Mouse (Mus musculus) layer of hippocampus, adult 9-10 months (tissue): ENCODE results near the gene Rtel1.

Source experiments
- DNase-seq: peaks from one replicate; pipeline ENCODE4 v3.0.0; 2022; ENCODE audit warnings: low spot score

Gene Rtel1

DNA sequence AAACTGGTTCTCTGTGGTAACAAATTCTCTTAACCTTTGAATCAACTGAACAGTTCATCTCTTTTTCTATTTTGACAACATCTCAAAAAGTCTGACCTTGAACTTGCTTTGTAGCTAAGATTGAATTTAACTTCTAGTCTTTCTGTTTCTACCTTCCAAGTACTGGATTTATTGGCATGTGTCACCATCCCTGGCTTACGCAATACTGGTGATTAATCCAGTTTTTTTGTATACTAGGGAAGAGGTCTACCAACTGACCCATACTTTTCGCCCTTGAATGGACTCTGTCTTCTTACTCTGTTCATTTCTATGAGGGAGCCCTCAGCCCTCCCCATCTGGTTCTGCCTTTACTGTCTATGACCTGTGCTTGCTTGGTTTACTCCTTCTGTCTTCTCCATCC is 6.6 kb downstream of the Rtel1 start:
- DNase-seq = no peak

DNA sequence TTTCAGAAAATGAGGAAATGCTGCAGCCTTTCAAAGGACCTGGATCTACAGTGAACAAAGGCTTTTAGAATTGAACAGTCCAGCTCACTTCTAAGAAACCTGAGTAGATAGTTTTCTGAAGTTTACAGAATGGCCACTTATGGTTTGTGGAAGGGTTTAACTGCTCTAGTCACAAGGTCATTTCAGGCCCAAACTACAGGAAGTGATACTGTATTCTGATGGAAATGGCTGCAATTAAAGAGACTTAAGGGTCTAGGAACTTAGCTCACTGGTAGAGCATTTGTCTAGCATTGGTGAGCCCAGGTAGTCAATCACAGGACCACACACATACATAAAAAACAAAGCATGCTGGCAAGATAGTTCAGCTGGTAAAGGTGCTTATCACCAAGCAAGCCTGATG is 13.0 kb downstream of the Rtel1 start:
- DNase-seq = no peak

DNA sequence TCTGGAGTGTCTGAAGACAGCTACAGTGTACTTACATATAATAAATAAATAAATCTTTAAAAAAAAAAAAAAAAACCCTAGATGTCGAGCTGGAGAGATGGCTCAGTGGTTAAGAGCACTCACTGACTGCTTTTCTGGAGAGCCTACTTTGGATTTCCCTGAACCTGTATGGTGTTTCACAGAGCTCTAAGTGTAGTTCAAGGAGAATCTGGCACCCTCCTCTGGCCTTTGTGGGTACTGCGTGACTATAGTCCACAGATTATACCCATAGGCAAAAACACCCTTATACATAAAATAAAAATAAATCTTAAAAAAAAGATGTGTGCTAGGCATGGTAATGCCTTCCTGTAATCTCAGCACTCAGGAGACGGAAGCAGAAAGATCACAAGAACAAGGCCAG is 14.5 kb downstream of the Rtel1 start:
- DNase-seq = peak; percentile 85

DNA sequence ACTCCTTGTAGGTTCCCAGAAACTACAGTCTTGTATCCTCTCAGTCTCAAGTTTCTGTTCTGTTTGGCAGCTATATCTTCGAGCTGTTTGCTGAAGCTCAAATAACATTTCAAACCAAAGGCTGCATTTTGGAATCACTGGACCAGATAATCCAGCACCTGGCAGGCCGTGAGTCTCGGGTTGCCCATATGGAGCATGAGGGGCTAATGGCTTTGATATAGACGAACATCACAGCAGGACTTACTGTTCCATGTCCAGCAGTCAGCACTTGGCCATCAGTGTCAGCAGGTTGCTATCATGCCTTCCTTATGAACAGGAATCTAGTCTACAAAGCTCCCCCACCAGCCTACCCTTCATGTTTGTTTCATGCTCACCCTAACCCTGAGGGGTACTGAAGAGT is 20.9 kb downstream of the Rtel1 start:
- no peak for DNase-seq

DNA sequence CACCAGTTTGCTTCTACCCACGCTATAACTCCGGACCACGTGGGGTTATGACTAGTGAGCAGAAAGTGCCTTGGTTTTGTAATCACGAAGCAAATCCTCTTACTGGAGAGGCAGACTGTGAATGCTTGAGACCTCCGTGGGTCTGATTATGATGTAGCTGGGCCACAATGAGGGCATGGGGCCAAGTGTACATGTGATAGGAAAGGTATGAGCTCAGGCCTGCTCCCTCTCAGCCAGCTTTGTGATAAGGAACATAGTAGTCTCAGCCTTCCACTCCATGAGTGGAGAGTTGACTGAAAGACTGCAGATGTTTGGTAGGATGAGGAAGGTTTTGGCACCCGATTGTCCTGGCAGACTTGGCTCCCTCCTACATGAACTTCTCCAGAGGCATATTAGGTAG is 23.2 kb downstream of the Rtel1 start:
- DNase-seq = no peak

DNA sequence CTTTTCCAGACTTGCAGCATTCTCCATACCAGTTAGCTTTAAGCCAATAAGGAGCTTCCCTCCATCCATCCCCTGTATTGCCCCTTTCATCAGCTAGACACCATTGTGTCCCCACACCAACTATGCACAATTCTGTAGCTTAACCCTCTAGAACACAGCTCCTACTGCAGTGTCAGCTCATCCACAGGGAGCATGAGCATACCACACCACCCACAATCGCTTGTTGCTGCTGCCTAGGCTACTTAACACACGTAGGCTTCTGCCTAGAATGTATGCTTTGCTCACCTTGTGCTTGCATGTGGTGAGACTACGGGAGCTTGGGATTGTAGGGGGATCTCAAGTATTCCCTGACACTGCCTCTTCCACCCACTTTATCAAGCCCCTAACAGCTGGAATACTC is 37.2 kb downstream of the Rtel1 start:
- DNase-seq = no peak

DNA sequence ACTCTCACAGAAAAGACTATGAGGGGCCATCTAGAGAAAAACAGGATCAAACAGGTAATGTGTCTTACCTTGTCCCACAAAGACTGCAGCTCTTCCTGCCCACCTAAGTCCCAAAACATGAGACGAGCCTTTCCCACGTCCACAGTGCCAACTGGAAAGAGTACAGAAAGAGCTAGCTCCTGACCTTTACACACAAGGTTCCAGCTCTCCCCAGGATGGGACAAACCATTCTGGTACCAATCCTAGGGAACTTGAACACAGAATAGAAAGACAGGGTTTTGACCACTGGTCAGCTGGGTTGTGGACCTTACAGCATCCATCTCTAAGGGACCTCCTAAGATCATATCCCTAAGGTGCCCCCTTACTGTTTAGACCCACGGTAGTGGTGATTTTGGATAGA is 44.4 kb downstream of the Rtel1 start:
- DNase-seq = no peak

DNA sequence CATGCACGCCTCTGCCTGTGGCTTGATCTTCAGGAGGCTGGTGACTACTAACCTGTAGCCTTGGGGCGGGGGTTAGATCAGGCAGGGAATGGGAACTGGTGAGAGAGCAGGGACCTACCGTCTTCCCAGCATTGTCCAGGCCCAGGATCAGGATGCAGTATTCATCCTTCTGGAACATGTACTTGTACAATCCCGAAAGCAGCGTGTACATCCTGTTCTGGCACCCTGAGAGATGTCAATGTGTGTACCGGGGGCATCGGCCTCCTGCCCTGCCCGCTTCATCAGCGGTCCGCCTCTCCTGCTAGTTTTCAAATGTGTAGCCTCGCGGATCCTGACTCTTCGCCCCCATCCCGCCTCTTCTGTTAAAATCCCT is 44.9 kb downstream of the Rtel1 start:
- DNase-seq = no peak

DNA sequence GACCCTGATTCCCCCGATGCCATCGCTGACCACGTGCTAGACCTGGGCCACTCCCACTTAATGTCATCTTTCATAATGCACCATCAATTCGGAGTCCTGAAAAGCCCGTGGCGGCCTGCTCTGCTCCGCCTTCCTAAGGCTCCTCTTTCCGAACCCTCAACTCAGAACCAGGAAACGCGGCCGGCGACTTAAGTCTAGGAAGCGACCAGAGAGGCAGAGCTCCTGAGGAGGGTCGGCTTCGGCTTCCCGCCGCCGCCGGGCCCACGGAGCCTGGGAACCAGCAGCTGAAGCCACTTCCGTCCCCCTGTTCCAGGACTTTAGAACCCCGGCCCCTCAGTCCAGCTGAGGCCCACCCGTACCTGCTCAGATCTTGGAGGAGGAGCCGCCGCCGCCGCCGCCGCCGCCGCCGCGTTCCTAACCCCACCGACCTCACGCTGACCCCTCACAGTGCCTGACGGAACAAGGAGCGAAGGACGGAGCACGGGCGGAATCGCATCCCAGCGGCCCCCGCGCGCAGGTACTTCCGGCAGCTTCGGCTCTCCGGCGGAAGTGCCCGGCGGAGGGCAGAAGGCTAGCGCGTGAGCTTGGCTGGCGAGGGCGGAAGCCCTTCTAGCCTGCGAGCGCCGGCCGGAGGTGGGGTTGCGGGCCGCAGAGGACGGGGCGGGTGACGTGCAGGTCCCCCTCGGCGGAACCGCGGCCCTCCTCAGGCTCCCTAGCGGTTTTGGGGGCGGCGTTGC is 45.5 kb downstream of the Rtel1 start, which contains the start of the genes Zgpat and Arfrp1:
TSS of gene Zgpat (plus strand) at position 69 of the 737 bp plus-strand sequence.
TSS of gene Arfrp1 (minus strand) at position 545 of the 737 bp plus-strand sequence.
- peak; percentile 30 for DNase-seq

DNA sequence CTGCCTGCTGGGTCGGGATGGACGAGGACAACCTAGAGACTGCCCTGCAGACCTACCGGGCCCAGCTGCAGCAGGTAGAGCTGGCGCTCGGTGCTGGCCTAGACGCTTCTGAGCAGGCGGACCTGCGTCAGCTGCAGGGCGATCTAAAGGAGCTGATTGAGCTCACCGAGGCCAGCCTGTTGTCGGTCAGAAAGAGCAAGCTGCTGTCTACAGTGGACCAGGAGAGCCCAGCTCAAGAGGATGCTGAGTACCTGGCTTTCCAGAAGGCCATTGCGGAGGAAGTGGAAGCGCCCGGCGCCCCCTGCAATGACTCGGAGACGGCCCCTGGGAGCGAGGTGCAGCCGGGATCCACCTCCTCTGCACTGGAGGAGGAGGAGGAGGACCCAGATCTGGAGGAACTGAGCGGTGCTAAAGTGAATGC is 46.1 kb downstream of the Rtel1 start:
- no peak for DNase-seq

DNA sequence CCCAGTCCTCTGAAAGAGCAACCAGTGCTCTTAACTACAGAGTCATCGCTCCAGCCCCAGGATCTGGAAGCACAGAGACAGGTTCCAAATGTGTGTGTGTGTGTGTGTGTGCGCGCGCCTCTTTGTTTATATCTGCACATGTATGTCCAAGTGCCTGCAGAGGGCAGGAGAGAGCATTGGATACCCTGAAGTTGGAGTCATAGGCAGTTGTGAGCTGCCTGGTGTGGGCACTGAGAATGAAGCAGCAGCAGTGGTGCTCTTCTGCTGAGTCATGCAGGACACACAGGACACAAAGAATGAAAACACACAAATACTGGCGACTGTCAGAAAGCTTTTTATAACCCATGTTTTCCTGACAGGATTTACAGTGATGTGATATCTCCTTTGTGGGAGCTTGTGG is 50.5 kb downstream of the Rtel1 start:
- no peak for DNase-seq

DNA sequence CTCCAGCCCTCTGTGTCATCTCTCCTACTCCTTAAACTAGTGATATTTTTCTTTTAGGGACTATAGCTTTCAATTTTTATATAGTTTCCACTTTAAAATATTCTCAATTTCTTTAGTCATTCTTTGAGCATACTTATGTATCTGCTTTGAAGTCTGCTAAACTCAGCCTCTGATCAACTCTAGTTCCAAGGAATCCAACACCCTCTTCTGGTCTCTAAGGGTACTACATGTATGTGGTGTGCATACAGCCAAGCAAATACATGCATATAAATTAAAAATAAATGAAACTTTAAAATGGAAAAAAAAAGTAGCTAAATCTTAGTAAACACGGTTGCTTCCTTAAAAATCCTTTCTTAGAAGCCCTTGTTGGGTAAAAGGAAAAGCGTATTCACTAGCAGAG is 56.2 kb downstream of the Rtel1 start:
- no peak for DNase-seq

DNA sequence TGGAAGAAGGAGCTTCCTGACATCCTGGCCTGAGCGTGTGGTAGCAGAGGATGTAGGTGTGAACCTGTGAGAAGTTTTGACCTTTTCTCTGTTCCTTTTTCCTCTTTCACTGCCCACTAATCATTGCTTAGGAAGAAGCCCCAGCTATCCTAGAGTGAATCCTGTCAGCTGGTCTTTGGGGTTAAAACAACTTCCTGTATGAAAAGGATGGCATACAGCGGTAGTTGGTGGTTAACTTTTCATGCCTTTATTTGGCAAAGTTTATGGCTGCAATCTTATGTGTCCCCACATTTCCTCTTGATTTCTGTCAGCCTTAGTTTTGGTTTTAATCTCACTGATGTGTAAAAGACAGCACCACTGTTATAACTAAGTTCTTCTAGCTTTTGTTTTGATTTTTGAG is 57.7 kb downstream of the Rtel1 start:
- DNase-seq = no peak

DNA sequence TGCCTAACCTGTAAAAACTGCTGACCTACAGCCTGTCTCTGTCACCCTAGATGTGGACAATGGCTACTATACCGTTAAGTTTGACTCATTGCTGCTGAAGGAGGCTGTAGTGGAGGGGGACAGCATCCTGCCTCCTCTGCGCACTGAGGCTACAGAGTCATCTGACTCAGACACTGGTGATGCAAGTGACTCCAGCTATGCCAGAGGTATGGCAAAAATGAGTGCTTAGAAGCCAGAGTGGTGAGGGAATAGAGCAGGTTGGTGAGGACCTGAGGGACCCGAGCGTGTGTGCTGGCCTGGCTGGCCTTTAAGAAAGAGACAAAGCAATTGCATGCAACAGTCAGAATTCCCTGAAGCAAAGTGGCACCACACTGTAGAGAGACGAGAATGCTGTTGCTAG is 59.2 kb downstream of the Rtel1 start:
- no peak for DNase-seq

DNA sequence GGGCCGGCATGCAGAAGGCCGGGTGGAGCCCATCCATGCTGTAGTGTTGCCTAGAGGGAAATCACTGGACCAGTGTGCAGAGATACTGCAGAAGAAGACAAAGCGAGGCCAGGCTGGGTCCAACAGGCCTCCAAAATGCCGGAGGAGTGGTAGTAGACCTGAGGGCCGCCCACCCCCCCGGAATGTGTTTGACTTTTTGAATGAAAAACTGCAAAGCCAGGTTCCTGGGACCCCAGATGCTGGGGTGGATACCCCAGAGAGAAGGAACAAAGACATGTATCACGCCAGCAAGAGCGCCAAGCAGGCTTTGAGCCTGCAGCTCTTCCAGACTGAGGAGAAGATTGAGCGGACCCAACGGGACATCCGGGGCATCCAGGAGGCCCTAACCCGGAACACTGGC is 60.2 kb downstream of the Rtel1 start, which contains the start of gene Lime1:
TSS of gene Lime1 (plus strand) at position 301 of the 400 bp plus-strand sequence.
- no peak for DNase-seq

DNA sequence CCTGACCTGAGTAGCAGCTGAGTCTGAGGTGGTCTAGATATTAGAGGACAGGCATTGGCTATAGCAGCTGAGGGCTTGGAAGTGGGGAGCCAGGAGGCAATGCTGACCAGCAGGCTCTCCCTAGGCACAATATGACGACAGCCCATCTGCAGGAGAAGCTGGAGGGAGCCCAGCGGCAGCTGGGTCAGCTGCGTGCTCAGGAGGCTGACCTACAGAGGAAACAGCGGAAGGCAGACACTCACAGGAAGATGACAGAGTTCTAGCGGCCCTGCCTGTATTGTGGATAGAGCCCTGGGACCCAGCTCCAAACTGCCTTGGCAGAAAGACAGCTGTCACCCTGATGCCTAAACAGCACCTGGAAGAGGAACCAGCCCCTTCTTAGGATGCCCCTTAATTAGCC is 60.7 kb downstream of the Rtel1 start:
- DNase-seq = no peak

DNA sequence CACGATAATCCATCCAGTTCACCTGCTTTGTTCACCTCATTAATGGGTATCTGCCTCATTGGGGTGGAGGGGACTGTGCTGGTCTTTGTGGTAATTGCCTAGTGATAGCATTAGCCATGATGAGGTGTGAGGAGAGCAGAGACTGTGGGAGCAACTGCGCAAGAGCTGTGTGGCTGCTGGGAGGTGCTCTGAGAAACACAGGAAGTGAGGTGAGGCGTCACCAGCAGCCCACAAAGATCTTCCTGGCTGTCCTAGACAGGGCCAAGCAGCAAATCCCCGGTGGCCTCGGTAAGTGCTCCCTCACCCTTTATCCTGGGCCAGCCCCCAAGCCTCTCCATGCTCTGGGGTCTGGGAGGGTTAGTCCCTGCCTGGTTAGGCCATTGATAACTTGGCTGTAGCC is 61.6 kb downstream of the Rtel1 start:
- DNase-seq = no peak

DNA sequence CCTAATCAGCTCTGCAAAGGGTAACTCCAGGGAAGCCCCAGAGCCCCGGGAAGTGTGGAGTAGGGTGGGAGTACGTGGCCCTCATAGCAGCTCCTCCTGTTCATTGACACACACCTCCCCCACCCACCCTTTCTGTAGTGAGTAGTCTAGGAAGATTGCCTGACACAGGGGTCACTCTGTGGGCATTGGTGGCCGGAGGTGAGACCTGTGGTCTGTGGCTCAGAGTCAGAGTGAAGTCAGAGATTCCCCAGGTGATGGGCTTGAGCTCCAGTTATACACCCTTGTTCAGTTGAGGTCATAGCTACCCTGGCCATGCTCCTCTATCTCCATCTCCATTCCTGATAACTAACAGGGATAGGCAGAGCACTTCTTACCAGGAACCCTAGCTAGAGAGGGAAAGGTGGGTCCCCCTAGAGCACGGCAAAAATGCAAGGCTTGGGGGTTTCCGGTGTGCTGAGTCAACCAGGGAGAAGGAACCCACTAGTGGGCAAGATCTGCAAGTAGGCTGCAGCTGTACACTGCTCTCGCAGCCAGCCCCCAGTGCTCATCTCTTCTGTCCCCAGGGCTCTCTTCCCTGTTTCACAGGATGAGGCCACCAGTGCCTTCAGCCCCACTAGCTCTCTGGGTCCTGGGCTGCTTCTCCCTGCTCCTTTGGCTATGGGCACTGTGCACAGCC is 62.2 kb downstream of the Rtel1 start:
- no peak for DNase-seq

DNA sequence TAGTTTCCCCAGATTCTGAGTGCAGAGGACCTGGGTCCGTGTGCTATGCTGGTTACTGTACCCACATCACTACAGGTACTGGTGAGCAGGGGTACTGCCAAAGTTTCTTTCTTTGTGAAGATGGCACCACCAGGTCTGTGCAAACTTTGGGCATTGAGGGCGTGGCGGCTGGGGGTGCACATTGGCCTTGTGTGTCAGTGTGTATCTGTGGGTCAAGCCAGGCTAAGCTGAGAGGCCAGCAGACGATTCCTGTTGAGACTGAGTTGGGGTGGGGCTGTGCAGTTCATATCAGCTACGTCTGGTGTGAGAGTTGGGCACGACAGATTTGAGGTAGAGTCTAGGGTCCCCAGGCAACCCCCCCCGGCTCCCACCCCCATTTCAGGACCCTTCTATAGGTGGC is 64.9 kb downstream of the Rtel1 start:
- DNase-seq = no peak

DNA sequence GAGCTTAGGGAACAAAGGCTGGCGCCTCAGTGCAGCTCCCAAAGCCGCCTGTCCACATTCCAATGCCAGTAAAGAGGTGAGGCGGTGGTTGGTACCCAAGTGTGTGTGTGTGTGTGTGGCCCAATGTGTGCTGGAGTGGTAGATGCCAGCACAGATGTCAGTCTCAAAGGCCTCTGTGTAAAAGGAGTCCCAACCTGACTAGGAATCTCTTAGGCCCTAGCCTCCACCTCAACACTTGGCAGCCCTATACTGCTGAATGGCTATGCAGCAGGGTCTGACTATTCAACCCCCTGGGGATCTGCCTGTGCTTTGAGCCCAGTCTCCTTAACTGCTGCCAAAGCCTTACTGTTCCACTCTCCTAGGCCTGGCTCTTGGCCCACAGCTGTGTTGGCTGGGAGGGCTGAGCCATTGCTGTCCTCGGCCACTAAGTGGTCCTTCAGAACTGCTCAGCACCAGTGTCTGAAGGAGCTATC is 65.4 kb downstream of the Rtel1 start:
- DNase-seq = no peak

DNA sequence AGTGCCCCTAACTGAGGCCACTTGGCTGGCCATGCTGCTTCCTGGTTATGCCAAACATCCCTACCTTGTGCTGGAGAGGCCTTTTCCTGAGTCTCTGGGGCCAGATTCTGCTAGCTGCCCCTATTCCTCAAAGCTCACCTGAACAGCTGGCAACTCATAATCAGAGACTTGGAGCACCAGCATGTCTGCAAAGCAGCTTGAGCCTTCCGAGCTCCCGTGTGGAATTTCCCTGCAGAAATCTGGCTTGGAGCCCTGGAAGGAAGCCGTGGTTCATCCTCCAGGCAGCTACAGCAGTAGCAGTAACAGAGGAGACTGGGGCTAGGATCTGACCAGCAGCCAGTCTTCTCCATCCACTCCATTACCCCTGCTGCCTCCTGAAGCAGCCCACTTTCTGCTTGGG is 66.3 kb downstream of the Rtel1 start:
- DNase-seq = no peak

DNA sequence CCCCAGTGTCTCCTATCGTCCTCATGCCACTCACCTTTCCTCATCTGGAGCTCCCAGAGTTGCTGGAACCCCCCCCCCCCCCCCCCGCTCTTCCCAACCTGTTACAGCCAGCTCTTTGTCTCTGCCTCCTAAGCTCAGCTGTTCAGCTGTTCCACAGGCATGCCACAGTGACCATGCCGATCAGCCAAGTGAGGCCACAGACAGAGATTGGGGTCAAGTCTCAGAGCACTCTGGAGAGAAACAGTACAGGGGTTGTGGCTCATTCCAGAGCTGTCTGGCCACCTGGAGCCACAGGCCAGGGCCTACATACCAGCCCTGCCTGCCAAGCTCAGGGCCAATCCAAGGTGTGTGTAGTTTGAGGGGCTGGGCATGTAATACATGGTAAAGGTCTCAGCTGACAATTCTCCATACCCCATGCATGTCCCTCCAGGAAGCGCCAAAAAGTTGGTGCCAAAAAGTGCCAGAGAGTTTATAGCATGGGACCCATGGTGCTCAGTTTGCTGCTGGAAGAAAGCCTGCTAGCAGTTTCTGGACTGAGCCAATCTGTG is 67.2 kb downstream of the Rtel1 start:
- no peak for DNase-seq

DNA sequence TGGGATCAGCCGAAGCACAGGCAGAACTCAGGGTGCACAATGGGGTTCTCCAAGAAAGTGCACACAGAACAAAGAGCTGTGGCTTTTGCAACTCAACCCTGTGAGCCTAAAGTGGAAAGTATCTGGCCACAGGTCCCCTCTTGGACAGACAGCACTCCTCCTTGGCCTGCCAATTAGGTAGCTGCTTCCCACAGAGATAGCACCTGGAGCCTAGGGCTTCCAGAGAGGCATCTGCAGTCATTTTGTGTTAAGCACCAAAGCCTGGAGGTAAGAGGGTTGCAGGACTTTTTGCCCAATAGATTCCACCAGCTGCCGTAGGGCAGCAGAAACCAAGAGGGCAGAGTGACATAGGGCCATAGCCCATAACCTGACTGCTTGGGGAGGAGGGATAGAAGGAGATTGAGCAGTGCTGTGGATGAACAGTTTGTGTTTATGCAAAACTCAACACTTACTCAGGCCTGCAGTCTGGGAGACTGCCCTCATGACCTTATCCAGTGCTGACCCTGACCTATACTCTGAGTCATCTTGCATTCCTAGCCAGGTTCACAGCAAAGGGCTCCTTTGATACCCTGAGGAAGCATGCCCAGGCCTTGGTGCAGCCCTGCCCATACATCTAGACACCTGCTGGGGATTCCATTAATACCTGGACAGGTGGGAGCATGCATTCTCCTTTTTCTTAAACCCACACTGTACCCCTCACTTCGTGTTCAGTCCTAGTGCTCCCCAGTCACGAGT is 70.8 kb downstream of the Rtel1 start:
- DNase-seq = no peak
